Mouse (Mus musculus) megakaryocyte, adult 5-6 weeks (primary cell): Measurements from ENCODE around the gene Arhgap23. TPM values are rescaled to one million over a fixed set of nuclear protein-coding genes. Genes with fewer than 3 reads are reported as not detected.
A peak's percentile ranks its signal among the peaks of the same experiment; 100 is the strongest.

ENCODE experiments used
- ATAC-seq: 2 replicates; pipeline ENCODE4 v1.8.0; 2016; ENCODE audit warnings: mild to moderate bottlenecking, inconsistent platforms; ENCODE audit not compliant: poor library complexity, severe bottlenecking
- total RNA-seq, 2 experiments: library from RNA; stranded (forward) in 1 of 2; stranded (reverse) in 1 of 2; fragments of 153-499, 151-499 nt in 1 of 2; fragments of 221-1000, 200-1000 nt in 1 of 2; gene quantifications; 2 replicates each; pipeline versions ENCODE4 v1.2.3 to v1.2.4; 2015 to 2017

Arhgap23 gene
- total RNA-seq, 2 experiments from 2014 or later: 5.8 to 7.7 TPM

DNA sequence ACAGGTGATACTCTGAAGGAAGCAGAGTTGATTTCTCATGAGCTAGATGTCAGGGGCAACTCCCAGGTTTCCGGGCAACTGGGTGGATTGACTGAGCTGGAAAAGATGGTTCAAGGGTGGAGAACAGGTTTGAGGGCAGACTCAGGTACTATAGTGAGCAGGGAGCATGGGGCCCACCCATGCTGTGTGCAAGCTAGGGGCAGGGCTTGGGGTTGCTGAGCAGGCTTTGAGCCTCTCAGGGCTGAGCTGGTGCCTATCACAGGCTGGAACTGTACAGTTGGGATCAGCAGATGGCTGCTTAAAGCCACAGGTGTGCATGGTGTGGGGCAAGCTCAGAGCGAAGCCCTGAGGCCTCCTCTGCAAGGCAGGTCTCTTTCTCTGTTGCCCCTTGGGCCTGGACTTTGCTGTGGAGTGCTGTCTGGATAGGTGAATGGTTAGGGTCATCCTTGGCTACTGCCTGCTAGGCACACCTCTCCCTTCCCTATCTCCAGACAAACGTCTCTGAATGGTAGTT is 46.0 kb downstream of the Arhgap23 start:
- ATAC-seq: no peak

DNA sequence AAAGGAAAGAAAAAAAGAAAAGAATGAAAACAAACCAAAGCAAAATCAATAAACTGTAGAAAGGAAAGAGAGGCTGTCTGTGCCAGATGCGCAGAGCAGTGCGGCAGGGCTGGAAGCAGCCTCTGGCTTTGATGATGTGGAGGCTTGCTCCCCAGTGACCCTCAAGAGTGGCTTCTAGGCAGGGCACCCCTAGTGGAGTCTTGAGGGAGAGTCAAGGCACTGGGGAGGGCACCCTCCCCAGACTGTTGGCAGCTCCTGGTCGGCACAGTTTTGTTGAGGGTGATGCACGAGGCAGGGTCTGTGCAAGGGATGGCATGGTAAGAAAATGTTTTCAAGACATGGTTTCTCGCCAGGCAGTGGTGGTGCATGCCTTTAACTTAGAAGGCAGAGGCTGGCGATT is 47.2 kb downstream of the Arhgap23 start:
- ATAC-seq: no peak

GRCm38 (mm10) chr11:97463166-97463565 is 47.8 kb downstream of the Arhgap23 start:
- no peak for ATAC-seq

DNA sequence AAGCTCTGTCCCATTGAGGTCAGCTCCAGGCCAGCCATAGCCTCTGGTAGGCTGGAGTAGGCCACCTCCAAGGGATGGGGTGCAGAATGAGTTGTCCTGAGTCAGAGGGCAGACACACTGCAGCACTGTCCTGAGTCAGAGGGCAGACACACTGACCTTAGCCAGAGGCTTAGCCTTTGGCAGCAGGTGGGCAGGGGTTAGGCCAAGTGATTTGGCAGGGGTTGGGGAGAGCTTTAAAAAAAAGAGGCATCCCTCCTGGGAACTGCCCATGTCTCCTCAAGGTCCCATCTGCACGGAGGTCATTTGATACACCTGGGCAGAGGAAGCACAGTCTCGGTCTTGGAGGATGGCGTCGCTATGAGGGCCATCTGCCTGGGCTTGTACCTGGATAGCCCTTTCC is 48.7 kb downstream of the Arhgap23 start:
- ATAC-seq: no peak

- ATAC-seq: no peak
These were observed 50.6 kb downstream of the Arhgap23 start for GRCm38 (mm10) chr11:97465957-97466356.

DNA sequence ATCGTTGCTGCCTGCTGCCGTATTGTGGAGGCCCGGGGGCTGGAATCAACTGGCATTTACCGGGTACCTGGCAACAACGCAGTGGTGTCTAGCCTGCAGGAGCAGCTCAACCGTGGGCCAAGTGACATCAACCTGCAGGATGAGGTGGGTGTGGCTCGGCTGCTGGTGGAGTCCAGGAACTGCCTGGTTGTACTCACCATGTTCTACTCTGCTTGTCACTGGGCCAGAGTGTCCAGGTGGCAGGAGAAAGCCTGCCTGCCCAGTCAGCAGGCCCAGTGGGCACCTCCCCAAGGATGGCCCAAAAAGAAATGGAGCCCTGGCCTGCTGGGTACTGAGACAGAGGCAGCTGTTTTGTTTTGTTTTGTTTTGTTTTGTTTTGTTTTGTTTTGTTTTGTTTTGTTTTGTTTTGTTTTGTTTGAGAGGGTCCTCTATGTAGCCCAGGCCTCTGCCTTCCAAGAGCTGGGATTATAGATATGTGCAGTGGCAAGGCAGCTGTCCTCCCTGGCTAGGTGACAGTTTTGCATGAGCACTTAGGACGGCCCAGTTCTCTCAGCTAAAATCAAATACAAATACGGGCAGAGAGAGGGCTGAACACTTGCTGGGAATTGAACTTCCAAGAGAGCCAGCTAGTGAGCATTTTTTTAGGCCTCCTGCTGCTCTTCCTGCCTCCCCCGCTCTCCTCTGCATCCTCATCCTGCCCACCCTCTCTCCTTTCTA is 51.3 kb downstream of the Arhgap23 start:
- ATAC-seq: no peak

GRCm38 (mm10) chr11:97468639-97469287 is 53.4 kb downstream of the Arhgap23 start:
- peak; percentile 96 for ATAC-seq

DNA sequence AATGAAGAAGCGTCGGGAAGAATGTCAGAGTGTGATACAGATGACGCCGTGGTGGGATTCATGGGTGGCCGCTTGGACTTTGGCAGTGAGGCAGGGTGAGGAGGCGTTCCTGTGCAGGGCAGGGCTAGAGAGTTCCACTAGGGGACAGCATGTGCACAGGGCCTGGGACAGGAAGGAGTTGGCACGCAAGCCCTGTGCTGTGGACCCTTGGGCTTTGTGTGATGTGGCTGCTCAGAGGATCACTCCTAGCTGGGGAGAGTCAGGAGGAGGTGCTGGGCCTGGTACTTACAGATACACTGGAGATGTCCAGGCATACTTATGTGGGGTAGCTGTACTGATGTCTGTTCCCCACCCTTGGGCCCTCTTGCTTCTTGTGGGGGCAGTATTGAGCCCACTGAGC is 54.5 kb downstream of the Arhgap23 start:
- no peak for ATAC-seq

DNA sequence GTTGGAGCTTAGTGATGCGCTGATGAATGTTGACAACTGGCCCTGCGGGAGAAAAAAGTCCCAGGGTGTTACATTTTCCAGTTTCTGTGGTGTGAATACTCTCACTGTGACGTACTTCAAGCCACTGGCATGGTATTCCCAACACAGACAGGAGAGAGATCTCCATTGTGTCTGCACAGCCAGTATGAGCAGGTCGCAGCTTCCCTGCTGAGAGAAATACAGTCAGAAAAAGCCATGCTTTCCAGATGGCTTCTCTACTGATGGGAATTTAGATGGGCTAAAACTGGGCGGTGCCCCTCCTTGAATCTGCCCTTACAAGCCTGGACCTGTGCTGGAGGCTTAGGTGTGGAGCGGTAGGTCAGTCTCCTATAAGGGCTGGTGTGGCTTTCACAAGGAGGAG is 55.9 kb downstream of the Arhgap23 start:
- no peak for ATAC-seq

DNA sequence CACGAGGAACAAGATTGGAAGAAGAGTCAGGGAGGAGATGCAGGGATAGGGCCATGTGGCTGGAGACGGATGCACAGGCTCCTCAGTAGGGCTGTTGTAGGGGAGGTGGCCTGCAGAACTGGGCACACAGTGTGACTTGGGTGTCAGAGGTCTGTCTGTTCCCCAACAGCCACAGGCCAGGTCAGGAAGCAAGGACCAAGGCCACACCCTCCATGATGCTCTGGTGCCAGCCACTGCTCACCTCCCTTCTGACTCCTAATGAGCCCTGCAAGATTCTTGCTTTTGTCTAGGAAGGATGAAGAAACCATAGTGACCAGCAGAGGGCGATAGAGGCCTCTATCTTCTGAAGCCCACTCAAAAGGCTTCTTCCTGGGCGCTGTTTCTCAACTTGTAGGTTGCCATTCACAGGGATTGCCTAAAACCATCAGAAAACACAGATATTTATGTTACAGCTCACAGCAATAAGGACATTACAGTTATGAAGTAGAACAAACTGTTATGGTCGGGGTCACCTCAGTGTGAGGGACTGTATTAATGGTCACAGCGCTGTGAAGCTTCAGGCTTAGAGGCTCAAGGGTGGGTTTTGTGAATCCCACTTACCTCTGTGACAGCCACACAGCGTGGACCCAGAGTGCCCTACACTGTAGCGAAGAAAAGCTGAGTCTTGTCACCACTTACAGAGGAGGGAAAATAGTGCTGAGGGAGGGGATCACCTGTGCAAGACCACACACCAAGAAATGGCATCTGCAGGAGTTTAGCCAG is 61.2 kb downstream of the Arhgap23 start:
- ATAC-seq: peak; percentile 51; the same call in 1 of the 2 replicates

DNA sequence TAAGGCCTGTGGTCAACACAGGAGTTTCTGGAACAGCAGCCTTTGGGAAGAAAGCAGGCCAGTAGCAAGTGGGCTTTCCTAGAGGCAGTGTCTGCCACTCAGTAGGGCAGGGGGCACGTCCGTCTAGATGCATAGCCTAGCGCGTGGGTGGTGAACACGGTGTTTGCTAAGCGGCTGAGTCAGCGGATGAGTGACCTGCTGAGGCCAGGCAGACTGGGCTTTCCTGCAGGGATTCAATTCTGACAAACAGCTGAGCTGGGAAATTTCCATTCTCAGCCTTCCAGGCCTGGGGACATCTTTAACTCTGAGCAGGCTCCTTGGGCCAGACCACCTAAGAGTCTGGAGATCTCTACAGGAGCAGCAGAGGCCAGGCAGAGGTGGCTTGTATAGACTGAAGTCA is 62.1 kb downstream of the Arhgap23 start:
- no peak for ATAC-seq

DNA sequence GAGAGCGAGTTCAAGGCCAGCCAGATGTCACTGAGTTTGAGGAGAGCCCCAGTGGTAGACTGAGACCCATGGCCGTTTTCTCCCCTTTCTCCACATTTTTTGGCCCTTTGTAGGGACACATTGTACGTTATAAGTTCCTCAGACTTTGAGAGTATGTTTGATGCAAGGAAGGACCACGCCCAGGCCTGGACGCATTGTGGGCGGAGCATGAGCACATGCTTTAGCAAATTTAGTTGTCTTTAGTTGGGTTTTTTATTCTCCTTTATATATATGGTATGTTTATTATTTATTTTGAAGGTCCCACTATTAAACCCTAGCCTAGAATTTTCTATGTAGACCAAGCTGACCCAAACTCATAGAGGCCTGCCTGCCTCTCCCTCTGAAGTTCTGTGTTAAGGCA is 63.0 kb downstream of the Arhgap23 start:
- ATAC-seq: no peak

GRCm38 (mm10) chr11:97479085-97479484 is 63.8 kb downstream of the Arhgap23 start:
- no peak for ATAC-seq

GRCm38 (mm10) chr11:97479824-97480223 is 64.5 kb downstream of the Arhgap23 start:
- ATAC-seq: no peak

DNA sequence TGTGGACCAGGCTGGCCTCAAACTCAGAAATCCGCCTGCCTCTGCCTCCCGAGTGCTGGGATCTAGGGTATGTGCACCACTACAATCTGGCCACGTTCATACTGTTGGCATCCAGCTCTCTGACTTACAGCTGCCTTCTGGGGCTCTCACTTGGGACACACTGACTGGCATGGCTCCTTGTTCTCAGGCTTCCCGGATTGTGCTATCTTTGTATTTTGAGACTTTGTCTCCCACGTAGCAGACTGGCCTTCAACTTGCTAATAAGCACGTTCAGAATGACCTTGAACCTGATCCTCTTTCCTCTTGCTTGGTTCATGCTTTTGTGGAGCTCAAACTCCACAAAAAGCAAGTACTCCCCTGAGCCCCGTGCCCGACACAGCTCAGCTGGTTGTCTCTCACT is 70.3 kb downstream of the Arhgap23 start:
- no peak for ATAC-seq

DNA sequence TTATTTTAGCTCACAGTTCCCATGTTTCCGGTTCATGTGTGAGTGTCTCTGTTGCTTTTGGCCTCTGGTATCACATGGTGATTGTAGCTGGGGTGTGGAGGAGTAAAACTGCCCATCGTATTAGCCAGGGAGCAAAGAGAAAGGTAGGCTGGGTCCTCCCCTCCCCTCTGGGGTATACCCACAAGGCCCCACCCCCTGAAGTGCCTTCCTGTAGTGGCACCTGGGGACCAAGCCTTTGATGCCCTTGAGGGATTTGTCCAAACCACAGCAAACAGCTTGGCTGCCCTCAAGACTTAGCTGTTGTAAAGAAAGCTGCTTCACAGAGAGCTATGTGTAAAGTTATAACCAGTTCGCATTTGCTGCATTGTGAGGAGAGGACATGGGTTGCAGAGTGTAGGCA is 72.3 kb downstream of the Arhgap23 start:
- ATAC-seq: no peak

DNA sequence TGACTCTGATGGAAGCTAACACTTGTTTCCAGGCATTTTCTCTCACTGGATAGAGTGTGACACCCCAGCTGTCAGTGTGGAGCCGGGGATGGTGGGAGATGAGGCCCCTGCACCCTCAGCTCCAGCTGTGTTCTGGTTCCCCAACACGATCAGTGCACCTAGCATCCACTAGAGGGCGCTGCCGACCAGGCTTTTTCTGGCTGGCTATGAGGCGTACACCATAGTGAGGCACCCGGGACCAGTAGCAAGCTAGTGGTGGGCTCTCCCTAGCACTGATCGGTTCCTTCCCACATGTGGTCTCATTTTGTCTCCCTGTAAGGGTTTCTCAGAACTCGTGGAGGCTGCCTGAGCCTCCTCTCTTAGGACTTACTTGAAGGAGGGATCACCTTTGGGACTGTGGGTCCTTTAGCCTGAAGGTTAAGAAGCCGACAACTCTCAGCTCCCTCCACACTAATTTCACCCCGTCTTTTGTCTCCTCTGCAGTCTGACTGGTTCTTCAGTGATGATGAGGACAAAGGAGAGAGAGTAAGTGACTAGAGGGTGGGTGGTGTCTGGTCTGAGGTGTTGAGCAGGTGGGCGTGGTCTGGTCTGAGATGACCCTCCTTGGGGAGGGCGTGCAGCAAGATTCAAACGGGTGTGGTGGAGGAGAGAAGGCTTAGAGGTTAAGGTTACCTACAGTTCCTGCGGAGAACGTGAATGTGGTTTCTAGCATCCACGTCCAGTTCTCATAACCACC is 74.4 kb downstream of the Arhgap23 start:
- ATAC-seq: peak; percentile 84

GRCm38 (mm10) chr11:97491640-97492039 is 76.3 kb downstream of the Arhgap23 start:
- no peak for ATAC-seq

DNA sequence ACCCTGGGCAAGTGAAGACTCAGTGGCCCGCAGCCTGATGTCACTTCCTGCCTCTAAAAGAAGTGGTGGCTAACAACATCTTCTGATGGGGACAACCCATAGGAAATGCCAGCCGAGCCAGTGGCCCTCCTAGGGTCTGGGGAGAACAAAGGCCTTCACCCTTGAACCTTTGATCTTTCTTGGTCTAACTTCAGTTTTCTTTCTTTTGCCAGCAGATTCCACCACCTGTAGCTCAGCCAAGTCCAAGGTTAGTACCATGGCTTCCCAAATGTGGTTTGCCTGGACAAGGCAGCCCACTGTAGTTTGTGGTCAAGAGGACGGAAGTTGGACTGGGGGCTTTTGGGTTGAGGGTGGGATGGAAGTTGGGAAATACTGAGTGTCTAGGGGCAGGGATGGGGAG is 77.5 kb downstream of the Arhgap23 start:
- no peak for ATAC-seq

GRCm38 (mm10) chr11:97497543-97497942 is 82.2 kb downstream of the Arhgap23 start:
- ATAC-seq: no peak
